Mouse (Mus musculus) neural tube, embryonic 12.5 days (tissue): ENCODE measurements around the gene Marc1. TPM values are rescaled to one million over a fixed set of nuclear protein-coding genes. Genes with fewer than 3 reads are reported as not detected.

ENCODE experiments used
- ATAC-seq: fragments of 200-750 bp; cut with Nextera tagmentation; 2 replicates; pipeline ENCODE4 v1.8.0; 2017; ENCODE audit warnings: low read depth, mild to moderate bottlenecking, moderate TSS enrichment, moderate library complexity; ENCODE audit not compliant: low FRiP score
- H3K27ac ChIP-seq: fragments of 300-500 bp; sonication (generic); 2 replicates; pipeline ENCODE4 v1.5.1; 2016
- H3K27me3 ChIP-seq: fragments of 300-500 bp; sonication (generic); replicated peaks from 2 replicates; pipeline ENCODE4 v1.6.1; 2016; ENCODE audit warnings: mild to moderate bottlenecking
- H3K36me3 ChIP-seq: fragments of 300-500 bp; sonication (generic); 2 replicates; pipeline ENCODE4 v1.6.1; 2016; ENCODE audit warnings: mild to moderate bottlenecking
- H3K4me1 ChIP-seq: fragments of 300-500 bp; sonication (generic); 2 replicates; pipeline ENCODE4 v1.6.1; 2016
- H3K4me2 ChIP-seq: fragments of 300-500 bp; sonication (generic); replicated peaks from 2 replicates; pipeline ENCODE4 v1.6.1; 2016; ENCODE audit warnings: mild to moderate bottlenecking
- H3K4me3 ChIP-seq: fragments of 300-500 bp; sonication (generic); 2 replicates; pipeline ENCODE4 v1.5.1; 2016
- H3K9ac ChIP-seq: fragments of 300-500 bp; sonication (generic); 2 replicates; pipeline ENCODE4 v1.6.1; 2016; ENCODE audit warnings: mild to moderate bottlenecking
- H3K9me3 ChIP-seq: fragments of 300-500 bp; sonication (generic); 2 replicates; pipeline ENCODE4 v1.6.1; 2016; ENCODE audit warnings: mild to moderate bottlenecking
- WGBS: fragments of 180-500 bp; shearing (Covaris S2); methylation state at CpG from one replicate; pipeline ENCODE4 v1.1.7; 2016; 5-methylcytosine and 5-hydroxymethylcytosine counted together
- polyA plus RNA-seq: library from polyadenylated mRNA; unstranded; fragments of >200 nt; fragmentation: Nextera tagmentation; extraction: Ambion mirVana; gene quantifications from 2 replicates; pipeline ENCODE4 v1.2.1, GENCODE M21; 2016

The Marc1 gene
- polyA plus RNA-seq, 1 experiment from 2014 or later, result 0.25 TPM

GRCm38 (mm10) chr1:184811716-184812250, 670 bp upstream of the Marc1 start:
- peaks cover 18% of the 10 kb centered on the region for H3K27me3 ChIP-seq
- 72% methylated on average over 8 of the region's 8 CpGs for WGBS
- H3K4me1 ChIP-seq, result peaks cover 7% of the 10 kb centered on the region
- no peaks in the 10 kb centered on the region for H3K36me3 ChIP-seq
- H3K9me3 ChIP-seq, result no peaks in the 10 kb centered on the region
- no peak overlapping the region for H3K4me2 ChIP-seq
- no peak overlapping the region for H3K4me3 ChIP-seq
- no peak overlapping the region for H3K9ac ChIP-seq
- no peak overlapping the region for H3K27ac ChIP-seq
- no peak for ATAC-seq

- no peak for ATAC-seq
- H3K27me3 ChIP-seq, result peaks cover 18% of the 10 kb centered on the region
- whole genome bisulfite sequencing, result 68% methylated on average over 6 of the region's 6 CpGs
- H3K4me1 ChIP-seq, result peaks cover 7% of the 10 kb centered on the region
- no peak overlapping the region for H3K4me3 ChIP-seq
- H3K4me2 ChIP-seq, result no peak overlapping the region
- H3K27ac ChIP-seq, result no peak overlapping the region
- no peaks in the 10 kb centered on the region for H3K36me3 ChIP-seq
- H3K9ac ChIP-seq, result no peak overlapping the region
- no peaks in the 10 kb centered on the region for H3K9me3 ChIP-seq
These were observed 1.5 kb downstream of the Marc1 start for GRCm38 (mm10) chr1:184809578-184810001.

- WGBS, result 89% methylated on average over 17 of the region's 17 CpGs
- Histone ChIP-seq H3K9ac (no peak overlapping the region), H3K4me2 (no peak overlapping the region), H3K4me1 (peaks cover 7% of the 10 kb centered on the region), H3K4me3 (no peak overlapping the region), H3K9me3 (no peaks in the 10 kb centered on the region), H3K36me3 (no peaks in the 10 kb centered on the region), H3K27ac (no peak overlapping the region), H3K27me3 (peaks cover 18% of the 10 kb centered on the region)
- ATAC-seq, result no peak
These were observed 2.6 kb downstream of the Marc1 start for GRCm38 (mm10) chr1:184808418-184809012.

- 79% methylated on average over 15 of the region's 15 CpGs for WGBS
- H3K9me3 ChIP-seq, result no peaks in the 10 kb centered on the region
- peaks cover 7% of the 10 kb centered on the region for H3K4me1 ChIP-seq
- no peak overlapping the region for H3K4me2 ChIP-seq
- no peak for ATAC-seq
- H3K27ac ChIP-seq, result no peak overlapping the region
- H3K27me3 ChIP-seq, result peaks cover 18% of the 10 kb centered on the region
- H3K36me3 ChIP-seq, result no peaks in the 10 kb centered on the region
- H3K4me3 ChIP-seq, result no peak overlapping the region
- H3K9ac ChIP-seq, result no peak overlapping the region
These were observed 3.3 kb downstream of the Marc1 start for GRCm38 (mm10) chr1:184807627-184808417.

- no peak for ATAC-seq
- H3K4me3 ChIP-seq, result no peak overlapping the region
- H3K36me3 ChIP-seq, result no peaks in the 10 kb centered on the region
- H3K27me3 ChIP-seq, result peaks cover 18% of the 10 kb centered on the region
- WGBS, result 88% methylated on average over 7 of the region's 7 CpGs
- no peak overlapping the region for H3K27ac ChIP-seq
- no peak overlapping the region for H3K4me2 ChIP-seq
- no peaks in the 10 kb centered on the region for H3K9me3 ChIP-seq
- peaks cover 7% of the 10 kb centered on the region for H3K4me1 ChIP-seq
- no peak overlapping the region for H3K9ac ChIP-seq
These were observed 4.0 kb downstream of the Marc1 start for GRCm38 (mm10) chr1:184807123-184807522.

GRCm38 (mm10) chr1:184805749-184806148, 5.4 kb downstream of the Marc1 start:
- no peak overlapping the region for H3K27ac ChIP-seq
- H3K9ac ChIP-seq, result no peak overlapping the region
- H3K4me1 ChIP-seq, result peaks cover 2% of the 10 kb centered on the region
- no peaks in the 10 kb centered on the region for H3K36me3 ChIP-seq
- H3K4me2 ChIP-seq, result no peak overlapping the region
- no peak for ATAC-seq
- H3K4me3 ChIP-seq, result no peak overlapping the region
- peaks cover 10% of the 10 kb centered on the region for H3K27me3 ChIP-seq
- WGBS, result 90% methylated on average over 4 of the region's 4 CpGs
- peaks cover 4% of the 10 kb centered on the region; the same call in 1 of the 2 replicates for H3K9me3 ChIP-seq

GRCm38 (mm10) chr1:184793163-184793876, 17.8 kb downstream of the Marc1 start:
- Histone ChIP-seq H3K9ac (no peak overlapping the region), H3K4me3 (no peak overlapping the region), H3K4me1 (no peaks in the 10 kb centered on the region), H3K4me2 (peak overlapping the region; percentile 24), H3K27ac (no peak overlapping the region), H3K27me3 (no peaks in the 10 kb centered on the region), H3K36me3 (no peaks in the 10 kb centered on the region), H3K9me3 (no peaks in the 10 kb centered on the region)
- ATAC-seq, result peak; percentile 66
- 17% methylated on average over 27 of the region's 27 CpGs for WGBS

GRCm38 (mm10) chr1:184791109-184791508, 20.0 kb downstream of the Marc1 start:
- Histone ChIP-seq H3K4me1 (no peaks in the 10 kb centered on the region), H3K36me3 (no peaks in the 10 kb centered on the region), H3K4me2 (no peak overlapping the region), H3K27ac (no peak overlapping the region), H3K4me3 (no peak overlapping the region), H3K9me3 (no peaks in the 10 kb centered on the region), H3K9ac (no peak overlapping the region), H3K27me3 (no peaks in the 10 kb centered on the region)
- no peak for ATAC-seq
- 8% methylated on average over 2 of the region's 2 CpGs for WGBS

- no peaks in the 10 kb centered on the region for H3K4me1 ChIP-seq
- no peaks in the 10 kb centered on the region for H3K36me3 ChIP-seq
- no peak overlapping the region for H3K4me2 ChIP-seq
- ATAC-seq, result no peak
- 69% methylated on average over 13 of the region's 13 CpGs for WGBS
- no peak overlapping the region for H3K27ac ChIP-seq
- H3K9me3 ChIP-seq, result no peaks in the 10 kb centered on the region
- H3K9ac ChIP-seq, result no peak overlapping the region
- no peak overlapping the region for H3K4me3 ChIP-seq
- H3K27me3 ChIP-seq, result no peaks in the 10 kb centered on the region
These were observed 24.5 kb downstream of the Marc1 start for GRCm38 (mm10) chr1:184786376-184787151.

- H3K27ac ChIP-seq, result no peak overlapping the region
- no peaks in the 10 kb centered on the region for H3K4me1 ChIP-seq
- H3K9ac ChIP-seq, result no peak overlapping the region
- H3K9me3 ChIP-seq, result no peaks in the 10 kb centered on the region
- WGBS, result 65% methylated on average over 4 of the region's 4 CpGs
- H3K36me3 ChIP-seq, result no peaks in the 10 kb centered on the region
- no peak overlapping the region for H3K4me2 ChIP-seq
- H3K4me3 ChIP-seq, result no peak overlapping the region
- H3K27me3 ChIP-seq, result no peaks in the 10 kb centered on the region
- no peak for ATAC-seq
These were observed 27.5 kb downstream of the Marc1 start for GRCm38 (mm10) chr1:184783641-184784040.

GRCm38 (mm10) chr1:184782161-184782513, 29.0 kb downstream of the Marc1 start:
- no peak for ATAC-seq
- Histone ChIP-seq H3K36me3 (no peaks in the 10 kb centered on the region), H3K27ac (no peak overlapping the region), H3K27me3 (no peaks in the 10 kb centered on the region), H3K4me3 (no peak overlapping the region), H3K4me1 (no peaks in the 10 kb centered on the region), H3K9me3 (no peaks in the 10 kb centered on the region), H3K4me2 (no peak overlapping the region), H3K9ac (no peak overlapping the region)
- WGBS, result 78% methylated on average over 14 of the region's 14 CpGs
